Mouse (Mus musculus): ENCODE measurements around the gene P4hb. TPM values are rescaled to one million over a fixed set of nuclear protein-coding genes. Genes with fewer than 3 reads are reported as not detected.

P4hb gene
- polyA plus RNA-seq, 1 experiment from 2014 or later, result 289 TPM

DNA sequence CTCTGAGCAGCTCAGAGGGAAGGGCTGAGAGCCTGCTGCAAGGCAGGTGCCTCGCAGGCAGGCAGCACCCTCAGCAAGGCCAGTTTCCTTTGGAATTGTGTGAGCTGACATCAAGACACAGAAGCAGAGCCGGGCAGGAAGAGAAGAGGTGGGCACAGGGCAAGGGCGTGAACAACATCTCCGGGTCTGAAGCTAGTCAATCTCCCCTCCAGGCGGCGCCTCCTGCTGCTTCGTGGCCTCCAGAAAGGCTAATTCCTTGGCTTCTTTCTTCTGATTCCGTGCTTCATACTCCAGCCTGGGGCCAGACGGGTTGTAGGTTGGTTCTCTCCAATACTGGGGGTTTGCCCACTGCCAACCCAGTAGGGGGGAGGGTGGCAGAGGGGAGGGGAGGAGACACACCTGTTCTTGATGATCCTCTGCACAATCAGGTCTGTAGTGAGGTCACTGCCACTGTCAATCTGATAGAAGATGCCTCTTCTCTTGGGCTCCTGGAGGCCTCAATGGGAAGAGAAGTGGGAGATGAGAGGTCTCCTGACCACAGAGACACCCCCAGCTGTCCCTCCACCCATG is 37.5 kb upstream of the P4hb start:
- Histone ChIP-seq H3K27me3 (peaks cover 32% of the 10 kb centered on the region), H3K27ac (no peak overlapping the region), H3K9me3 (no peaks in the 10 kb centered on the region), H3K4me1 (replicated peaks) (peaks cover 27% of the 10 kb centered on the region), H3K36me3 (peaks cover 74% of the 10 kb centered on the region), H3K9ac (0 out of 2 replicates have a peak overlapping the region, but pooled peaks have one; percentile 2), H3K4me2 (no peak overlapping the region), H3K4me3 (no peak overlapping the region)
- 81% methylated on average over 9 of the region's 9 CpGs for WGBS
- ATAC-seq (ENCODE audit: low FRiP score), result no peak

- Histone ChIP-seq H3K4me1 (replicated peaks) (peaks cover 21% of the 10 kb centered on the region), H3K36me3 (peaks cover 78% of the 10 kb centered on the region), H3K27ac (no peak overlapping the region), H3K27me3 (peaks cover 32% of the 10 kb centered on the region), H3K4me3 (no peak overlapping the region), H3K4me2 (no peak overlapping the region), H3K9me3 (no peaks in the 10 kb centered on the region), H3K9ac (0 out of 2 replicates have a peak overlapping the region, but pooled peaks have one; percentile 61)
- WGBS, result 43% methylated on average over 7 of the region's 8 CpGs
- no peak; the same call in 1 of the 2 replicates for ATAC-seq (ENCODE audit: low FRiP score)
These were observed 36.2 kb upstream of the P4hb start for GRCm38 (mm10) chr11:120609250-120609649.

GRCm38 (mm10) chr11:120608241-120609034 is 35.4 kb upstream of the P4hb start, which contains the start of gene Npb:
TSS of gene Npb (plus strand) at chr11:120608477.
- peaks cover 21% of the 10 kb centered on the region for H3K4me1 ChIP-seq (replicated peaks)
- no peaks in the 10 kb centered on the region for H3K9me3 ChIP-seq
- peak within 1 kb of the TSS; percentile 48 for H3K4me2 ChIP-seq
- H3K27me3 ChIP-seq, result peaks cover 32% of the 10 kb centered on the region
- H3K4me3 ChIP-seq, result peak within 1 kb of the TSS; percentile 25
- peaks cover 78% of the 10 kb centered on the region for H3K36me3 ChIP-seq
- WGBS, result 6% methylated on average over 45 of the region's 45 CpGs
- H3K27ac ChIP-seq, result no peak within 1 kb of the TSS
- ATAC-seq (ENCODE audit: low FRiP score), result no peak
- H3K9ac ChIP-seq, result peak within 1 kb of the TSS; percentile 61

DNA sequence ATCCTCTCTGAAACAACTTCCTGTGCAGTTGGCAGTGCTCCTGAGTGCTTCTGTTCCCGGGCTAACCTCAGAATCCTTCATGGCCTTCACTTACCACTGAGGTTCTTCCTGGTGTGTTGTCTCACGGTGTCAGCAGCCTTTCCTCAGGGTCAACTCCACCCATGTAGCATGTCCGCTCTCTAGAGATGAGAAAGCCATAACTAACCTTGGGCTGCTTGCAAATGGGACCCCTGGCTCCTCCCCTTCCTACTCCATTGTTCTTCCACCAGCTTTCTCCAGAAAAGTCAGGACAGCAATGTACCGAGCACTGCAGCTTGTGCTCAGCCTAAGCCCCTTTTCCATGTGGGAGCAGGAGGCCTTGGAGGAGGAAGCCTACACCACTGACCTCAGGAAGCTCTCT is 33.7 kb upstream of the P4hb start:
- H3K4me2 ChIP-seq, result no peak overlapping the region
- WGBS, result 79% methylated on average over 4 of the region's 4 CpGs

DNA sequence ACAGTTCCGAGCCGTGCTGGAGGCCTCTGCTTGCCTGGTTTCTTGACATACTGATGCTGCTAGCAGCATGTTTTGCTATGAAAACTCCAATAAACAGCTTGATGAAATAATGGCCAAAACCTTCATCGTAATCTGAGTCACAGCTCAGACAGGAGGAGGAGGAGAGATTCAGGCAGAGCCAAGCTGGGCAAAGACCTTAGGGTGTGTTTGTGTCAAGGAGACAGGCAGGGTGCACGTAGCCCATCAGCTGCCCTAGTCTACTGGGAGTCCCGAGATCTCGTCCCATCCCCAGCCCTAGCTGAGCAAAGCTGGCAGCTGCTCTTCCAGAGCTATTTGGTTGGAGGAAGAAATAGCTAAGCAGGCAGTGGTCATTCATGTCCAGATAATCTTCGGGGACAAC is 32.6 kb upstream of the P4hb start:
- WGBS, result 92% methylated on average over 7 of the region's 7 CpGs
- H3K36me3 ChIP-seq, result peaks cover 77% of the 10 kb centered on the region
- ATAC-seq (ENCODE audit: low FRiP score), result no peak

More for the DNA sequence above, 33.7 kb upstream of the P4hb start:
- H3K36me3 ChIP-seq, result peaks cover 78% of the 10 kb centered on the region
- peaks cover 32% of the 10 kb centered on the region for H3K27me3 ChIP-seq
- H3K27ac ChIP-seq, result no peak overlapping the region
- H3K9ac ChIP-seq, result no peak overlapping the region
- H3K4me3 ChIP-seq, result no peak overlapping the region
- peaks cover 18% of the 10 kb centered on the region for H3K4me1 ChIP-seq (replicated peaks)
- H3K9me3 ChIP-seq, result no peaks in the 10 kb centered on the region
- no peak for ATAC-seq (ENCODE audit: low FRiP score)

GRCm38 (mm10) chr11:120603545-120603944 is 30.5 kb upstream of the P4hb start:
- Histone ChIP-seq H3K27me3 (peaks cover 18% of the 10 kb centered on the region), H3K9ac (no peak overlapping the region), H3K9me3 (no peaks in the 10 kb centered on the region), H3K4me1 (replicated peaks) (peaks cover 23% of the 10 kb centered on the region), H3K4me3 (no peak overlapping the region), H3K27ac (no peak overlapping the region), H3K36me3 (peaks cover 67% of the 10 kb centered on the region), H3K4me2 (no peak overlapping the region)
- 89% methylated on average over 2 of the region's 2 CpGs for WGBS
- ATAC-seq (ENCODE audit: low FRiP score), result no peak

More for the DNA sequence above, 32.6 kb upstream of the P4hb start:
- peaks cover 32% of the 10 kb centered on the region for H3K27me3 ChIP-seq
- H3K9me3 ChIP-seq, result no peaks in the 10 kb centered on the region
- peaks cover 18% of the 10 kb centered on the region for H3K4me1 ChIP-seq (replicated peaks)
- no peak overlapping the region for H3K4me2 ChIP-seq
- no peak overlapping the region for H3K9ac ChIP-seq
- H3K27ac ChIP-seq, result no peak overlapping the region
- H3K4me3 ChIP-seq, result no peak overlapping the region

- Histone ChIP-seq H3K4me3 (no peak overlapping the region), H3K4me2 (no peak overlapping the region), H3K9ac (no peak overlapping the region), H3K4me1 (replicated peaks) (peaks cover 28% of the 10 kb centered on the region), H3K27me3 (no peaks in the 10 kb centered on the region), H3K36me3 (peaks cover 65% of the 10 kb centered on the region), H3K27ac (no peak overlapping the region), H3K9me3 (no peaks in the 10 kb centered on the region)
- 93% methylated on average over 3 of the region's 3 CpGs for WGBS
- no peak for ATAC-seq (ENCODE audit: low FRiP score)
These were observed 27.7 kb upstream of the P4hb start for GRCm38 (mm10) chr11:120600716-120601115.

- peak overlapping the region; percentile 79 for H3K9ac ChIP-seq
- peaks cover 28% of the 10 kb centered on the region for H3K4me1 ChIP-seq (replicated peaks)
- H3K4me2 ChIP-seq, result peak overlapping the region; percentile 79
- H3K4me3 ChIP-seq, result peak overlapping the region; percentile 100
- peak overlapping the region; percentile 92; the same call in 1 of the 2 replicates for H3K27ac ChIP-seq
- peaks cover 63% of the 10 kb centered on the region for H3K36me3 ChIP-seq
- no peaks in the 10 kb centered on the region for H3K9me3 ChIP-seq
- 49% methylated on average over 17 of the region's 17 CpGs for WGBS
- 0 out of 2 replicates have a peak, but pooled peaks have one; percentile 7 for ATAC-seq (ENCODE audit: low FRiP score)
- no peaks in the 10 kb centered on the region for H3K27me3 ChIP-seq
These were observed 26.0 kb upstream of the P4hb start for GRCm38 (mm10) chr11:120598990-120599549.

DNA sequence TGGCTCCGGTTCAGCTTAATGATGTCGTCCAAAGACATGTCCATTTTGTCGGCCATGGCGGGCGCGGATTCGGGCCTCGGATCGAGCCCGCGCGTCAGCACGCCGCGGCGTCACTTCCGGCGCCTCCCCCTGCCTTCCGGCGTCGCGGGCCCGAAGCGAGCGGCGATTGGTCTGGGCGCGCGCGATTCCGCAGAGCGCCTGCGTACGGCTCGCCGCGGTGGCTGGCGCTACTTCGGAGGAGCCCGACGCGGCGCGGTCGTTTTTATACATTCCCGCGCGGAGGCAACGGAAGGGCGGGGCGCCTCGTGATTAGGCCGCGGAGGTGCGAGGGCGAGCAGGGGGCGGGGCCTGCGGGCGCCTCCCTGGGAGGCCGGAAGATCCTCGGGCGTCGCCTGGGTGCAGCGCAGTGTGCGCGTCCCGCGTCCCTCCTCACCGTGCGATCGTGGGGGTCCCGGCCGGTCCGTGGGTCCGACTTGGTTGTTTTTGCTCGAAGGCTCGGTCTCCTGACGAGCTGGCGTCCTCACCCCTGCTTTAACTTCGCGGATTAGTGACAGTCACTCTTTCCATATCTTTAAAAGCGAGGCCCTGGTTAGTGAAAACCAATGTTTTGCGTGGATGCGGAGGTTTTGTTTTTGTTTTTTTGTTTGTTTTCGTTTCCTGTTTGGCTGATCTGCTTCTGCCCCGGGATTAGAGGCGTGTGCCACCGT is 25.4 kb upstream of the P4hb start, which contains the start of the genes Alyref and Anapc11:
TSS of gene Alyref (minus strand) at position 83 of the 707 bp plus-strand sequence.
TSS of gene Anapc11 (plus strand) at position 139 of the 707 bp plus-strand sequence.
- H3K36me3 ChIP-seq, result peaks cover 63% of the 10 kb centered on the region
- peak; percentile 98 for ATAC-seq (ENCODE audit: low FRiP score)
- peak within 1 kb of the TSS; percentile 99 for H3K9ac ChIP-seq
- H3K4me2 ChIP-seq, result peak within 1 kb of the TSS; percentile 96
- H3K4me3 ChIP-seq, result peak within 1 kb of the TSS; percentile 100
- no peaks in the 10 kb centered on the region for H3K27me3 ChIP-seq
- WGBS, result under 1% methylated on average over 88 of the region's 88 CpGs
- peak within 1 kb of the TSS; percentile 92 for H3K27ac ChIP-seq
- H3K9me3 ChIP-seq, result no peaks in the 10 kb centered on the region
- peaks cover 28% of the 10 kb centered on the region for H3K4me1 ChIP-seq (replicated peaks)

DNA sequence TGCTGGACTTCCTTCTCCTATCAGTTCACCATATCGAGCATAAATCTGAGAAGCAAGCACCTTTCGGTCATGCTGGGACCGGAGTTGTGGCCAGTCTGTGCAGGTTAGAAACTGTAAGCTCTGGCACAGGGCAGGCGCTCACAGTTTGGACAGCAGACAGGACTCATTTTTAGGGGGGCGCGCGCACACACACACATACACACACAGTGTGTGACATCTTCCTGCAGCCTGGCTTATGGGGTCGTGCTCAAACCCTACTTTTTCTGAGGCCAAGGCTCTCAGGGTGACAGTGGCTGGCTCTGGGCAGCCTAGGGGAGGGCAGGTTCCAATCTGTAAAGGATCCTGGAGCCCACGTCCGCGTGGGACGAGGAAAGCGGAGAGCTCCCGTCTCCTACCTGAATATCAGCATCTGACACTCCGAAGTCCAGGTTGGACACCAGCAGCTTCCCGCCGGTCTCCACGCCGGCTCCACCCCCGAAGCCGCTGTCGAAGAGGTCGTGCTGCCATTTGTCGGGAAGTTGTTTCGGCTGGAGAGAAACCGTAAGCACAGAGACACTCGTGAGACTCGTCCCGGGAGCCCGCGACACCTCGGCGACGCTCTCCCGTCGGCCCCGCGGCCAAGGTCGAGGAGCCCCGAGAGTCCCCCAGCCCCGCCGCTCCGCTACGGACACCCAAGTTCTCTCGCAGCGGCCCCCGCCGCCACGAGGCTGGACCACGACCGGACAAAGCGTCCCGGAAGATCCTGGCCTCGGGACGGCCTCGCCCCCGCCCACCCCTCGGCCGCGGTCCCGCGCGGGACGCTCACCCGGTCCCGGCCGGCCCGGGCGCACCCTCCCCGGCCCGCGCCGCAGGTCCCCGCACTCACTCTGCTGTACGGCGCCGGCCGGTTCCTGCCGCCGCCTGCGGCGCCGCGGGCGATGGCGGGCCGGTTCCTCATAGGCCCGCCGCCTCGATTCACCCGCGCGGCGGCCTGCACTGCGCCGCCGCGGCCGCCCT is 24.5 kb upstream of the P4hb start:
- peak; percentile 67 for ATAC-seq (ENCODE audit: low FRiP score)
- Histone ChIP-seq H3K4me2 (peak overlapping the region; percentile 96), H3K9ac (peak overlapping the region; percentile 99), H3K4me3 (peak overlapping the region; percentile 100), H3K9me3 (no peaks in the 10 kb centered on the region), H3K4me1 (replicated peaks) (peaks cover 28% of the 10 kb centered on the region), H3K27me3 (no peaks in the 10 kb centered on the region), H3K27ac (peak overlapping the region; percentile 92), H3K36me3 (peaks cover 63% of the 10 kb centered on the region)
- 6% methylated on average over 81 of the region's 99 CpGs for WGBS

DNA sequence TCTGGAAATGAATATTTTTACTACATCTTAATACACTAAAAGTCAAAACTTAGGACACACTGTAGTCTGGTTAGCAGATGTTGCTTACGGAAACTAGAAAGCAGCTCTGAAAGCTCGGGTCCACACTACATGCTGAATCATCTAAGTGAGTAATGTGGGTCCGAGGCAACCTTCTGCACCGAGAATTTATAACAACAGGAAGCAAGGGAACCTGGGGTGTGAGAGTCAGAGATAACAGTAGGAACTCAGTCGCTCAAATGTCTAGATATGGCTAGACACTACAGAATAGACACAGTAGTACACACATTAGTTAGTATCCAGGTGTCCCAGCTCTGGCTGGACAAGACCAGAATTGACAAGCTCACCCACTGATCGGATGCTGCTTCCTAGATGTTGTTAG is 15.5 kb upstream of the P4hb start:
- ATAC-seq (ENCODE audit: low FRiP score), result no peak
- Histone ChIP-seq H3K4me2 (no peak overlapping the region), H3K9ac (no peak overlapping the region), H3K36me3 (peaks cover 88% of the 10 kb centered on the region), H3K27me3 (no peaks in the 10 kb centered on the region), H3K4me1 (replicated peaks) (no peaks in the 10 kb centered on the region), H3K9me3 (peaks cover 4% of the 10 kb centered on the region; the same call in 1 of the 2 replicates), H3K4me3 (no peak overlapping the region), H3K27ac (no peak overlapping the region)
- 93% methylated on average over 6 of the region's 6 CpGs for WGBS
